Mouse (Mus musculus) ovary, adult 18-20 months (tissue): ENCODE results near the gene Tmem206.

ENCODE experiments used
- DNase-seq: peaks from one replicate; pipeline ENCODE4 v3.0.0; 2022; ENCODE audit warnings: low spot score, mixed read lengths

The Tmem206 gene

GRCm38 (mm10) chr1:191352786-191353488, 27.2 kb downstream of the Tmem206 start:
- no peak for DNase-seq

- DNase-seq = no peak
Observed at GRCm38 (mm10) chr1:191353836-191354235, 28.1 kb downstream of the Tmem206 start.

- no peak for DNase-seq
Observed at GRCm38 (mm10) chr1:191356936-191357335, 31.2 kb downstream of the Tmem206 start.

- DNase-seq = no peak
Observed at GRCm38 (mm10) chr1:191359478-191359877, 33.8 kb downstream of the Tmem206 start.

- no peak for DNase-seq
Observed at GRCm38 (mm10) chr1:191362412-191362811, 36.7 kb downstream of the Tmem206 start.

GRCm38 (mm10) chr1:191364477-191364876, 38.8 kb downstream of the Tmem206 start:
- DNase-seq = no peak

- DNase-seq = no peak
Observed at GRCm38 (mm10) chr1:191368193-191368592, 42.5 kb downstream of the Tmem206 start.

GRCm38 (mm10) chr1:191369140-191369539, 43.4 kb downstream of the Tmem206 start:
- no peak for DNase-seq

GRCm38 (mm10) chr1:191374993-191375643, 49.4 kb downstream of the Tmem206 start:
- no peak for DNase-seq

GRCm38 (mm10) chr1:191375644-191375998, 49.9 kb downstream of the Tmem206 start:
- DNase-seq = no peak

- DNase-seq = no peak
Observed at GRCm38 (mm10) chr1:191378080-191378479, 52.4 kb downstream of the Tmem206 start.

- DNase-seq = no peak
Observed at GRCm38 (mm10) chr1:191380843-191381242, 55.1 kb downstream of the Tmem206 start.

- DNase-seq = no peak
Observed at GRCm38 (mm10) chr1:191381955-191382736, 56.4 kb downstream of the Tmem206 start.

GRCm38 (mm10) chr1:191384786-191385430, 59.2 kb downstream of the Tmem206 start:
- DNase-seq = no peak

GRCm38 (mm10) chr1:191391311-191391710, 65.6 kb downstream of the Tmem206 start:
- peak; percentile 14 for DNase-seq

GRCm38 (mm10) chr1:191393536-191393935, 67.8 kb downstream of the Tmem206 start:
- DNase-seq = no peak

- no peak for DNase-seq
Observed at GRCm38 (mm10) chr1:191394126-191394525, 68.4 kb downstream of the Tmem206 start.

GRCm38 (mm10) chr1:191395200-191395599, 69.5 kb downstream of the Tmem206 start:
- no peak for DNase-seq

GRCm38 (mm10) chr1:191395871-191396433, 70.2 kb downstream of the Tmem206 start:
- peak; percentile 20 for DNase-seq

GRCm38 (mm10) chr1:191396446-191396845, 70.7 kb downstream of the Tmem206 start:
- DNase-seq = peak; percentile 45

GRCm38 (mm10) chr1:191396897-191397849, 71.5 kb downstream of the Tmem206 start:
- peak; percentile 99 for DNase-seq
